Mouse (Mus musculus): ENCODE results near the gene Lrrc28.

Gene Lrrc28

GRCm38 (mm10) chr7:67645681-67646014 is 580 bp upstream of the Lrrc28 start:
- DNase-seq (ENCODE audit: low spot score in 2 of 2) = no peak

DNA sequence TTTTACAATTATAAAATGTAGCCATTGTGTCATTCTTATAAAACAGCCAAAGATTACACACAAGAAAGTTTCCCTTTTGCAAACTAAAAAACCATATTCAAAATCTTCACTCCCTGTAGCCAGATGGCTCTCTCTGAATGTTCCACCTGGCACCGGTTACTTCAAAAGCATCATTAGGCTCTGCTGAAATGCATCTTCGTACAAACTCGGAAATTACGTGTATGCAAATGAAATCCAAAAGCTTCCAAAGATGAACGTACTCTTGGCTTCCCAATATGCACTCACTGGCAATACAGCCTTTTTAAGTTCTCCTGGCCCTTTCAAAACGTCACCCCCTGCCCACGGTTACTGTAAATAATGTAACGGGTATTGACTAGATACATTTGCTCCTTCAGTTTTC is 777 bp downstream of the Lrrc28 start:
- DNase-seq (ENCODE audit: low spot score in 2 of 2) = peak in 1 of 2 experiments; percentile 37

- no peak for DNase-seq (ENCODE audit: low spot score in 2 of 2)
Measured at GRCm38 (mm10) chr7:67642955-67643354, 2.1 kb downstream of the Lrrc28 start.

DNA sequence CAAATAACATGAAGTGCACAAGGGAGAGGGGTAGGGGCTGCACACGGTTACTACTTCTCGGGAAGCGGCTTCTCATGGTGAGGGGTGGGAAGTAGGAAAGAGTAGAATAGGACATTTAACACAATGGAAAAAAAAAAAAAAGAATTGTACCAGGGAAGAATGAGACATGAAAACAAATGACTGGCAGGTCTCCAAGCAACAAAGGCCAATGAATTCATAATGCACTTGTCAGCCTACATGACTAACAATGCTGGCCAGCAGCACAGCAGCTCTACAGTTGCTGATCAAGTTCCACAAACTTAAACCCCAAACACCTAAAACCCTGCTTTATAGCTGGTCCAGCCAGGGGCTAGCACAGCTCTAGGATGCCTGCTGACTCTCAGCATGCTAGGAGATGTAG is 6.1 kb downstream of the Lrrc28 start:
- DNase-seq (ENCODE audit: low spot score in 2 of 2) = no peak

- no peak for DNase-seq (ENCODE audit: low spot score in 2 of 2)
Measured at GRCm38 (mm10) chr7:67636161-67636560, 8.9 kb downstream of the Lrrc28 start.

DNA sequence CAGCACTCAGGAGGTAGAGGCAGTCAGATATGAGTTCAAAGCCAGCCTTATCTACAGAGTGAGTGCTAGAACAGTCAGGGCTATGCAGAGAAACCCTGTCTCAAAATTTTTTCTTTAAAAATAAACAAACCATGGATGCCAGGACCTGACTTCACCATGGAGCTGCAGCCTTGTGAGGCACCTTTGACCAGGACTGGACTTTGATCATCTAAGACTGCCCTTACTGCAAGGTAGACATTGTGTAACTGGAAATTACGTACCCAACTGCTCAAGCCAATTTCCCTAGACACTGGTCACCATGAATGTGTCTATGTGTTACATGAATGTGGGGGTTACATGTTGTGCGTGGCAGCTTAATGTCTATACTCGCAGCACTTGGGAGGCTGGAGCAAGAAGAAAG is 10.9 kb downstream of the Lrrc28 start:
- DNase-seq (ENCODE audit: low spot score in 2 of 2) = no peak

GRCm38 (mm10) chr7:67632380-67632779 is 12.7 kb downstream of the Lrrc28 start:
- no peak for DNase-seq (ENCODE audit: low spot score in 2 of 2)

DNA sequence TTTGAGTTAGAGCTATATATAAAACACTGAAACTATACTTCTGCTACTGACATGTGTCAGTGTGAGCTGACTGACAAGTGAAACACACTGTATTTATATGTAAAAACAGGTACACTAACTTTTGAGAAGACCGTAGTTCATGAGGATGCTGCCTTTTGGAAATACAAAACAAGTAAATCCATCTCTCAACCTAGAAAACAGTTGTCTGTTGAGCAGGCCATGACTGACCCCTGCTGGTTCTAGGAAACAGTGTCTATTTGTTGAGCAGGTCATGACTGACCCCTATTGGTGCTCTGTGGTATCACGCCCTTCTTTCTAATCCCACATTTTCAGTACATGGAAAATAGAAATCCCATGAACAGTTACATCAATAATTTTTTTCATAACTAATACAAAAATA is 14.3 kb downstream of the Lrrc28 start:
- peak; percentile 38 to 90 for DNase-seq (ENCODE audit: low spot score in 2 of 2)

GRCm38 (mm10) chr7:67629681-67630080 is 15.4 kb downstream of the Lrrc28 start:
- DNase-seq (ENCODE audit: low spot score in 2 of 2) = no peak

DNA sequence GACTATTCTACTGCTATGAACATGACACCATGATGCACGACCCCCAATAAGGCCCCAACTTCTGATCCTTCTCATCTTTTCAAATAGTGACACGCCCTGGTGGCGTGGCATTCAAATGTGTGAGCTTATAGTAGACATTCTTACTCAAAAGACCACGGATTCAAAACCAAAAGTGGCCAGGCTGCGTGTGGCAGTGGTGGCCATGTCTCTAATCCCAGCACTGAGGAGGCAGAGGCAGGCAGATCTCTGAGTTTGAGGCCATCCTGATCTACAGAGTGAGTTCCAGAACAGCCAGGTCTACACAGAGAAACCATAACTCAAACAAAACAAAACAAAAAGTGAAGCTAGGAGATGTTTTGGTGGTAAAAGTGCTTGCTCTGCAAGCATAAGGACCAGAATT is 18.4 kb downstream of the Lrrc28 start:
- no peak for DNase-seq (ENCODE audit: low spot score in 2 of 2)

DNA sequence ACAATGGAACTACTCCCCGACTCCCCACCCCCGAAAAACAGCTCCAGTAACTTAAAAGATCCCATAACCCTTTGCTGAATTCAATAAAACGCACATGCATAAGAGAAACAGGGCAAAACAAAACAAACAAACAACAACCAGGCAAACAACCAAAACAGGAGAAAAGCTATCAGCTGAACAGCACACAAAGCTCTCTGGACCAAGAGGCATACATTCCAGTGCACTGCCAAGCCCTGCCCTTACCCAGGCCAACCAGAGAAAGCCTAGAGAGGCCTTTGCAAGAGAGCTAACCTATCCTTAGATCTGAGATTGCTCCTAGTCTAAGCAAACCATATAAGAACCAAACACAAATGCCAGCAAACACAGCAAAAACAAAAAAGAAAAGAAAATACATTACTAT is 22.9 kb downstream of the Lrrc28 start:
- no peak for DNase-seq (ENCODE audit: low spot score in 2 of 2)

GRCm38 (mm10) chr7:67619836-67620235 is 25.2 kb downstream of the Lrrc28 start:
- DNase-seq (ENCODE audit: low spot score in 2 of 2) = peak; percentile 40 to 42

GRCm38 (mm10) chr7:67618316-67618715 is 26.8 kb downstream of the Lrrc28 start:
- no peak for DNase-seq (ENCODE audit: low spot score in 2 of 2)

- no peak for DNase-seq (ENCODE audit: low spot score in 2 of 2)
Measured at GRCm38 (mm10) chr7:67617646-67618045, 27.4 kb downstream of the Lrrc28 start.

DNA sequence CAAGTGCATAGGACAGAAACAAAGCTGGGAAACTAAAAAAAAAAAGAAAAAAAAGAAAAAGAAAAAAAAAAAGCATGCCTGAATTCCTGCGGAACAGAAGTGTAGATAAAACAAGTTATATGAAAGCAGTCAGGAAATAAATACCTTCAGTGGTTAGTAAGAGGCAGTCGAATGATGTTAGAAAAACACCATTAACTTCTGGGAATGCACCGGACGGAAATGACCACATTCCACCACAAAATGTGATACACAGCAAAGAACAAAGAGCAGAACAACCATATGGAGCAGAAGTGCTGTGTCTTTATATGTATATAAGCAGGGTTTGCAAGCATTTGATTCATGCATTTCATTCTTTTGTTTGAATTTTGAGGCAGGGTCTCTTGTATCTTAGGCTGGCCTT is 28.2 kb downstream of the Lrrc28 start:
- DNase-seq (ENCODE audit: low spot score in 2 of 2) = no peak

DNA sequence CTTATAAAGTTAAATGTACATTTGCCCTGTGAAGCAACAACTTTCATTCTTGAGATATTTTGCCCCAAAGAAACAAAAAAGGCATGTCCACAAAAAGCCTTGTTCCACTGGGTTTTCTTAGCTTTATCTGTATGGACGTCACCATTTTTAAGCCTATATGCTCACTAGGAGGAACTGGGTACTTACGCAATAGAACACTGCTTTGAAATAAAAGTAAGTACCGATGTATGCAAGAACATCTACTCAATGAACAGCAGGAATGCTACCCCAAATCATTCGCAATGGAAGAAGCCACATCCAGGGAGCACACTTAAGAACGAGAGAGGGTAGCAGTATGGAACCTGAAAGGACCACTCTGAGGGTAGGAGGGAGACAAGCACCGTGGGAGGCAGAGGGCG is 30.6 kb downstream of the Lrrc28 start:
- DNase-seq (ENCODE audit: low spot score in 2 of 2) = no peak

- DNase-seq (ENCODE audit: low spot score in 2 of 2) = no peak
Measured at GRCm38 (mm10) chr7:67613795-67614463, 31.1 kb downstream of the Lrrc28 start.

DNA sequence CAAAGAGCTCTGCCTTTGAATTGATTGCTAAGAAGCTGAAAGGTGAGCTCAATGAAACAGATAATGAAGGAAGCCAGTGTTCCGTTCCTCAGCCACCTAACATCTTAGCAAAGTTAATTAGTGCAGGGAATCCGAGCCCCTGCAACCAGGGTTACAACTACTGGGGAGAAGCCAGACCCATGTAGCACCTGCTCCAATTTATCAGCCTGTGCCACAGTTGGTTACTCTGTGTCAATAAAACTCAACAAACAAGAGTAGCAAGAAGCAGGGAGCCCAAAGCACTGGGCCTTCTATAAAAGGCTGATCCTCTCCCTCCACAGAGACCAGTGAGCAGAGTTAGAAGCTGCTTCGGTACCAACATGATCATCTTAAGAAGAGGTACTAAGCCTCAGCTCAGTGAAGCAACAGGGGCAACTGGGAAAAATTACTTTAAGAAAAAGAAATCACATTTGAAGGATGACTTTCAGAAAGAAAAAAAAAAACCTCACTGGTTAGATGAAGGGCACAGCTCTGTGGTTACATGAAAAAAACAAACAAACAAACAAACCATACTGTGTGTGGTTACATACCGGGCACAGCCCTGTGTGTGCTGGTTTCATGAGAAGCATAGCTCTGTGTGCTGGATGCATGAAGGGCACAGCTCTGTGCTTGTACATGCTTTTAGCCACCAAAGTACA is 36.6 kb downstream of the Lrrc28 start:
- no peak for DNase-seq (ENCODE audit: low spot score in 2 of 2)

DNA sequence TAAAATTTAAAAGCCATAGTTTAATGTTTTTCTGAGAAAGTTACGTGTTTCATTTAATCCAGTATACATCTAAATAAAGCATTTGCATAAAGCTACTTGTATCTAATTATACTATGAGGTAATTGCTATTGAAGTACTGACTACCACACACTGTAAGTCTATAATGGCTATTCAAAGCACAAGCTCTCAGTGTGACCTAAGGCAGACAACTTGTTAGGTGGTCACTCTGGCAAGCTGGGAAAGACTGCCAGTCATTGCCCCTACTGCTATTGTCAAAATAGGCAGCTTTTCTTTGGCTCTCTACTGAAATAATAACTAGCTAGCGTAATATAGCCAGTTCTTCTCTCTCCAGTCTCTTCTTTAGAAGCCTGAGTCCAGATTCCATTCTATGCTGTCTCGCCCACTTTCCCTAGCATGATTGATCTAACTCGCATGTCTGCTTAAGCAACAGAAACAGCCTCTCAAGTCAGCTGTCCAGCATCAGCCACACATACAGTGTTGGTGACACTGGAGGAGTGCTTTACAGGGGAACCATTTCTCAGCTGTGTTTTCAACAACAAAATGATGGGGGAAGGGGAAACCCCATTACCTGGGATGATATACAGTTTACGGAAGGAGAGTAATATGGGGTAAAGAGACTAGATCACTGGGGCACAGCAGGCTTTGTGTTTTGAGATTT is 37.3 kb downstream of the Lrrc28 start:
- no peak for DNase-seq (ENCODE audit: low spot score in 2 of 2)

- DNase-seq (ENCODE audit: low spot score in 2 of 2) = no peak
Measured at GRCm38 (mm10) chr7:67606250-67606649, 38.8 kb downstream of the Lrrc28 start.

DNA sequence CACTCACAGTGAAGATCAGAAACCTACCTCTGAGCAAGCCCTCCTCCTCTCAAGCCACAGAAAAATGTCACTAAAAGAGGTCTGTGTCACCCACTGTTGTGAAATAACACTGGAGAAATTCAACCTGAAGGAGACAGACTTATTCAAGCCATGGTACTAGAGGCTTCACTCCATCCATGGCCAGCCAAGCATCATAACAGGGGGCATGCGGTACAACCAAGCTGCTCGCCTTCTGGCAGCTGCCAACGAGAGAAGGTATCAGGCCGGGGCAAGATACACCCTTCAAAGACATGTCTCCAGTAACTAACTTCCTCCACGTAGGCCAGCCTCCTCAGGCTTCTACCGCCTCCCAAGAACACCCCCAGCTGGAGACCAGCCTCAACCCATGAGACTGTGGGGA is 40.0 kb downstream of the Lrrc28 start:
- DNase-seq (ENCODE audit: low spot score in 2 of 2) = no peak

GRCm38 (mm10) chr7:67598050-67598449 is 47.0 kb downstream of the Lrrc28 start:
- DNase-seq (ENCODE audit: low spot score in 2 of 2) = peak; percentile 27 to 88

DNA sequence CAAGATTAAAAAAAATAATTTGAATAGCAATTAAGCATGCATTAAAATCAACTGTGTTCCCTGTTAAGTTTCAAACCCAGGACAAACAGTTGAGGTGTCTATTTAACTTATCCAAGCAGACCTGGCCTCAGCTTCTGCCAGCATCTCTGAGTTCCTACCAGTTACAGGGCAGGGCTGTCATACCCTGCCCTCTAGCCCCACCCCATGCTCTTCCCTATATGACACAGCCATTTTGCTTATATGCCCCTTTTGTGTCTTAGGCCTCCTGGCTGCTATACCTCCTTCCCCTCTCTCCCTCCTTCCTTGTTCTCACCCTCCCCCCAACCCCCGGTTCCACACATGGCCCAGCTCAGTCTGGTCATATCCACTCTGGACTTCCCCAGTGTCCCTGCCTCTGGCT is 48.1 kb downstream of the Lrrc28 start:
- no peak for DNase-seq (ENCODE audit: low spot score in 2 of 2)

Measured in left cerebral cortex, adult 9 months (tissue).